Comparison of ENCODE assay signal across 7 mouse cellular contexts in genomic region chr1:192190508-192191321, GRCm38 (mm10). TPM values are rescaled to one million over a fixed set of nuclear protein-coding genes. Genes with fewer than 3 reads are reported as not detected.
DNase-seq lines count a peak whose midpoint lies in the region; ATAC-seq and TF ChIP-seq lines count a peak whose summit lies in the region.

TSS of gene Kcnh1 (plus strand) at chr1:192190774.

- peaks cover 2% of the 10 kb centered on the region; the same call in 1 of the 2 replicates for H3K4me1 ChIP-seq in embryonic fibroblast, embryonic 13.5 days (ENCODE audit: control insufficient read depth, insufficient read depth, low read length)
- no peaks in the 10 kb centered on the region for H3K4me1 ChIP-seq in heart, embryonic 12.5 days (replicated peaks)
- no peaks in the 10 kb centered on the region for H3K4me1 ChIP-seq in kidney, postnatal 0 days (replicated peaks; ENCODE audit: insufficient read depth, low read length)

- peak; percentile 97 for TF ChIP-seq CTCF in embryonic fibroblast, embryonic 13.5 days (IDR thresholded peaks at IDR 0.05; ENCODE audit: borderline replicate concordance, insufficient read depth, low read length)
- peak; percentile 88 for TF ChIP-seq CTCF in kidney, postnatal 0 days (IDR thresholded peaks at IDR 0.05; ENCODE audit: low read depth)

- peak within 1 kb of the TSS; percentile 65 for H3K9ac ChIP-seq in heart, embryonic 12.5 days
- H3K9ac ChIP-seq in kidney, postnatal 0 days (ENCODE audit: low read depth, low read length), result peak within 1 kb of the TSS; percentile 32; the same call in 1 of the 2 replicates

- 1% methylated on average over 73 of the region's 73 CpGs for WGBS in heart, embryonic 12.5 days
- under 1% methylated on average over 73 of the region's 73 CpGs for WGBS in kidney, postnatal 0 days

- no peaks in the 10 kb centered on the region for H3K36me3 ChIP-seq in heart, embryonic 12.5 days
- H3K36me3 ChIP-seq in kidney, postnatal 0 days (ENCODE audit: insufficient read depth, low read length), result no peaks in the 10 kb centered on the region
- no peaks in the 10 kb centered on the region for H3K36me3 ChIP-seq in myocyte (ENCODE audit: control insufficient read depth, insufficient read depth)

- H3ac ChIP-seq in myocyte (ENCODE audit: control insufficient read depth, insufficient read length), result no peak within 1 kb of the TSS

- peak; percentile 55 for DNase-seq in brain, embryonic 18.5 days (ENCODE audit: low read depth, low spot score)
- DNase-seq in kidney, postnatal 0 days (ENCODE audit: low spot score), result peak; percentile 93
- peak; percentile 80 for DNase-seq in liver
- peak; percentile 70 to 85 for DNase-seq in spleen, postnatal 4 days (ENCODE audit: low spot score in 2 of 2)

- H3K27ac ChIP-seq in embryonic fibroblast, embryonic 13.5 days (ENCODE audit: insufficient read depth, low read length), result no peak within 1 kb of the TSS
- no peak within 1 kb of the TSS for H3K27ac ChIP-seq in heart, embryonic 12.5 days (ENCODE audit: poor library complexity, severe bottlenecking)
- no peak within 1 kb of the TSS for H3K27ac ChIP-seq in kidney, postnatal 0 days

- H3K27me3 ChIP-seq in heart, embryonic 12.5 days (replicated peaks), result peaks cover 42% of the 10 kb centered on the region
- peaks cover 13% of the 10 kb centered on the region for H3K27me3 ChIP-seq in kidney, postnatal 0 days (ENCODE audit: insufficient read depth, low read length)
- peaks cover 26% of the 10 kb centered on the region for H3K27me3 ChIP-seq in myocyte (ENCODE audit: control insufficient read depth, insufficient read depth, insufficient read length)

- peak; percentile 91 for ATAC-seq in heart, embryonic 12.5 days (ENCODE audit: insufficient number of reproducible peaks, low FRiP score)
- peak; percentile 89 for ATAC-seq in kidney, postnatal 0 days (replicated peaks; ENCODE audit: low FRiP score, low read depth)

- H3K4me2 ChIP-seq in heart, embryonic 12.5 days, result peak within 1 kb of the TSS; percentile 82
- peak within 1 kb of the TSS; percentile 80 for H3K4me2 ChIP-seq in kidney, postnatal 0 days (ENCODE audit: low read length)
- peak within 1 kb of the TSS; percentile 55 for H3K4me2 ChIP-seq in myocyte (ENCODE audit: low read depth)

- H3K79me2 ChIP-seq in myocyte (ENCODE audit: control insufficient read depth, insufficient read depth), result no peaks in the 10 kb centered on the region

- no peak for TF ChIP-seq POLR2A in embryonic fibroblast, embryonic 13.5 days (IDR thresholded peaks at IDR 0.05; ENCODE audit: low read depth, low read length)
- TF ChIP-seq POLR2A in myocyte (IDR thresholded peaks at IDR 0.05; ENCODE audit: insufficient read length, low read depth), result no peak

- H3K9me3 ChIP-seq in heart, embryonic 12.5 days (replicated peaks), result no peaks in the 10 kb centered on the region
- H3K9me3 ChIP-seq in kidney, postnatal 0 days (replicated peaks; ENCODE audit: low read length), result no peaks in the 10 kb centered on the region

- peak within 1 kb of the TSS; percentile 38 for H3K4me3 ChIP-seq in embryonic fibroblast, embryonic 13.5 days (ENCODE audit: insufficient read depth, low read length)
- peak within 1 kb of the TSS; percentile 58 for H3K4me3 ChIP-seq in heart, embryonic 12.5 days
- H3K4me3 ChIP-seq in kidney, postnatal 0 days (replicated peaks; ENCODE audit: low read depth, low read length), result peak within 1 kb of the TSS; percentile 48
- H3K4me3 ChIP-seq in myocyte, result no peak within 1 kb of the TSS

TF ChIP-seq in myocyte, 11 proteins besides CTCF, POLR2A, EP300 and RAD21:
- TF ChIP-seq POLR2AphosphoS2 (IDR thresholded peaks at IDR 0.05; ENCODE audit: insufficient read length, low read depth) (no peak), TCF12 (IDR thresholded peaks at IDR 0.05; ENCODE audit: insufficient read depth, poor library complexity, severe bottlenecking) (no peak), MYOG (IDR thresholded peaks at IDR 0.05; ENCODE audit: control insufficient read depth in 1 of 3, insufficient read depth in 1 of 3, insufficient read length in 2 of 3, low read depth in 2 of 3) (no peak), USF1 (IDR thresholded peaks at IDR 0.05; ENCODE audit: low read depth) (no peak), CEBPB (IDR thresholded peaks at IDR 0.05; ENCODE audit: insufficient read depth, poor library complexity, severe bottlenecking) (no peak), MAX (IDR thresholded peaks at IDR 0.05; ENCODE audit: low read depth) (no peak), MYOD1 (IDR thresholded peaks at IDR 0.05; ENCODE audit: control insufficient read depth in 1 of 3, insufficient read length in 2 of 3, low read depth in 2 of 3) (peak in 1 of 3 experiments; percentile 15), TCF3 (IDR thresholded peaks at IDR 0.05; ENCODE audit: insufficient read length, low read depth) (no peak)

RNA-seq across cellular contexts. Expression of gene Kcnh1, which starts in this region (rescaled TPM):
- polyA plus RNA-seq in embryonic fibroblast, embryonic 13.5 days (2011; ENCODE audit: insufficient read length, low read depth, missing spikeins), result 0.18 TPM in 1 of 2 replicates, not detected in the other
- 0.50 and 0.55 TPM in 2 replicates for polyA plus RNA-seq in heart, embryonic 12.5 days (2016; fragmentation: Nextera tagmentation; extraction: Ambion mirVana)
- polyA plus RNA-seq in kidney, postnatal 0 days (2015; fragmentation: Nextera tagmentation; extraction: Ambion mirVana), result 0.92 and 1.3 TPM in 2 replicates
- polyA plus RNA-seq in myocyte (2012; fragmentation: generic; extraction: Trizol), result 0.01 TPM

Comparison
In these comparisons a context has a peak if more than half of its experiments do, and no peak if none do; other contexts are left out.
1. Peak in ATAC-seq, H3K4me3 ChIP-seq, H3K9ac ChIP-seq and H3K4me2 ChIP-seq in heart, embryonic 12.5 days; RNA of the gene not detected or under 1 TPM.